Mouse (Mus musculus): Measurements from ENCODE around the gene Nfic. TPM values are rescaled to one million over a fixed set of nuclear protein-coding genes. Genes with fewer than 3 reads are reported as not detected.

The Nfic gene
- polyA plus RNA-seq, 1 experiment: 6.1 TPM

DNA sequence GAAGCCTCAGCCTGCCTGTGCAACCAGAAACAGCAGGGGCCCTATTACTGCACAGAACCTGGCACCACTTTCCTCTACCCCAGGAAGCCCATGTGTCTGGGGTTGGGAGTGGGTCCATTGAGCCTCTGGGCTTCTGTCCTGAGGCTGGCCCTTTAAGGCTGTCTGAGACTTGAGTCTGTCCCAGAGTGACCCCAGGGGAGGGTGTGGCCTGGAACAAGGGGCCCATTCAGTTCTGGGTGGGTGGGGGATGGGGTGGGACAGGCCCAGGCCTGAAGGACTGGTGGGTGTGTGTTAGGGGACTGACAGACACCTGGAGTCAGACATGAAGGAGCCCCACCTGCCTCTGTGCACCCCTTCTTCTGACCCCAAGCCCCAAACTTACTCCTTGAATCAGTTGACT lies 40.8 kb downstream of the Nfic start:
- Histone ChIP-seq H3K4me3 (ENCODE audit: low read depth, low read length) (no peak overlapping the region), H3K9ac (ENCODE audit: low read depth, poor library complexity, severe bottlenecking) (no peak overlapping the region), H3K9me3 (replicated peaks; ENCODE audit: control insufficient read depth, insufficient read depth, low read length, poor library complexity, severe bottlenecking) (no peaks in the 10 kb centered on the region), H3K27me3 (ENCODE audit: control insufficient read depth, insufficient read depth, low read length, poor library complexity, severe bottlenecking) (no peaks in the 10 kb centered on the region), H3K27ac (ENCODE audit: insufficient read depth, low read length) (peak overlapping the region; percentile 68), H3K36me3 (ENCODE audit: control insufficient read depth, insufficient read depth, low read length, poor library complexity, severe bottlenecking) (no peaks in the 10 kb centered on the region), H3K4me1 (ENCODE audit: control insufficient read depth, insufficient read depth, low read length) (peaks cover 45% of the 10 kb centered on the region)
- TF ChIP-seq CTCF (IDR thresholded peaks at IDR 0.05; ENCODE audit: low read depth, low read length) (no peak), POLR2A (IDR thresholded peaks at IDR 0.05; ENCODE audit: insufficient read depth, low read length) (no peak), EP300 (IDR thresholded peaks at IDR 0.05; ENCODE audit: insufficient read depth, low read depth, low read length) (no peak)

DNA sequence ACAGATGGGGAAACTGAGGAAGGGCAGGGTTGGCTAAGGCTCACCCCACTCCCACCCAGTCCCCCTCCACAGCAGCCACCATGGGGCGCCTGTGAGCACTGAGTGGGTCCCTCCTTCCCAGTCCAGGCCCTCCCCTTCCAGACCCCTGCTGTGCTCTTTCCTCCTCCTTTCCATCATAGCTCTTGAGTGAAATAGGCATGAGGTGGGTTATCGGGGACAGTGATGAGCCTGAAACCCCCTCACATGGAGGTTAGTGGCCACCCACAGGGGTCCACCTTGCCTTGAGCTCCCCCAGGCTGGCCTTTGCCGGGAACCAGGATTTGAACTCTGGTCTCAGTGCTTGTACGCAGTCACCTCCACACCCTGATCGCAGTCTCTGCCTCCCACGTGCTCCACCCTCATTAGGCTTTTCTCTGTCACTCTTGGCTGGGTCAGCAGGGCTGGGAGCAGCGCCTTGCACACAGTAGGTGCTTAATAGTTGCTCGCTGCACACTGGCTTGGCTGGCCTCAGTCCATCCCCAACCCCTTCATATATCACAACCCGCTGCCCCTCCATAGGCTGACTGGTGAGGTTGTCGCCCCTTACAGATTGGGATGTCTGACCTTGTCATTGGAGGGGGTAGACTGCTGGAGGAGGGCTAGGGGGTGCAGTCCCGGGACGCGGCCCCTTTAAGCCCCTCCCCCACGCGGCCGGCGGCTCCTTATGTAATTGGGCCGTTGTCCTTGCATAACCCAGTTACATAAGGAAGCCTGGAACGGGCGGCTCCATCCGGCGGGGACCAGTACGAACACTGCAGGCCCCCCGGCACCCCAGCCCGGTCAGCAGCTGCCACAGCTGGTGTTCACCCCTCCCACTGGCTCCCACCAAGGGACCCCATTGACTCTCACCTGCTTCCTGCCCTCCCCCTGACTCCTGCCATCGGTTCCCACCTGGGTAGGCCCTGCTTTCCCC lies 41.8 kb downstream of the Nfic start:
- Histone ChIP-seq H3K36me3 (ENCODE audit: control insufficient read depth, insufficient read depth, low read length, poor library complexity, severe bottlenecking) (no peaks in the 10 kb centered on the region), H3K4me3 (ENCODE audit: low read depth, low read length) (peak overlapping the region; percentile 45), H3K27ac (ENCODE audit: insufficient read depth, low read length) (peak overlapping the region; percentile 68; the same call in 1 of the 2 replicates), H3K9me3 (replicated peaks; ENCODE audit: control insufficient read depth, insufficient read depth, low read length, poor library complexity, severe bottlenecking) (no peaks in the 10 kb centered on the region), H3K27me3 (ENCODE audit: control insufficient read depth, insufficient read depth, low read length, poor library complexity, severe bottlenecking) (no peaks in the 10 kb centered on the region), H3K4me1 (ENCODE audit: control insufficient read depth, insufficient read depth, low read length) (peaks cover 39% of the 10 kb centered on the region), H3K9ac (ENCODE audit: low read depth, poor library complexity, severe bottlenecking) (0 out of 2 replicates have a peak overlapping the region, but pooled peaks have one; percentile 18)
- no peak for TF ChIP-seq CTCF (IDR thresholded peaks at IDR 0.05; ENCODE audit: low read depth, low read length)
- TF ChIP-seq POLR2A (IDR thresholded peaks at IDR 0.05; ENCODE audit: insufficient read depth, low read length): no peak
- no peak for TF ChIP-seq EP300 (IDR thresholded peaks at IDR 0.05; ENCODE audit: insufficient read depth, low read depth, low read length)

DNA sequence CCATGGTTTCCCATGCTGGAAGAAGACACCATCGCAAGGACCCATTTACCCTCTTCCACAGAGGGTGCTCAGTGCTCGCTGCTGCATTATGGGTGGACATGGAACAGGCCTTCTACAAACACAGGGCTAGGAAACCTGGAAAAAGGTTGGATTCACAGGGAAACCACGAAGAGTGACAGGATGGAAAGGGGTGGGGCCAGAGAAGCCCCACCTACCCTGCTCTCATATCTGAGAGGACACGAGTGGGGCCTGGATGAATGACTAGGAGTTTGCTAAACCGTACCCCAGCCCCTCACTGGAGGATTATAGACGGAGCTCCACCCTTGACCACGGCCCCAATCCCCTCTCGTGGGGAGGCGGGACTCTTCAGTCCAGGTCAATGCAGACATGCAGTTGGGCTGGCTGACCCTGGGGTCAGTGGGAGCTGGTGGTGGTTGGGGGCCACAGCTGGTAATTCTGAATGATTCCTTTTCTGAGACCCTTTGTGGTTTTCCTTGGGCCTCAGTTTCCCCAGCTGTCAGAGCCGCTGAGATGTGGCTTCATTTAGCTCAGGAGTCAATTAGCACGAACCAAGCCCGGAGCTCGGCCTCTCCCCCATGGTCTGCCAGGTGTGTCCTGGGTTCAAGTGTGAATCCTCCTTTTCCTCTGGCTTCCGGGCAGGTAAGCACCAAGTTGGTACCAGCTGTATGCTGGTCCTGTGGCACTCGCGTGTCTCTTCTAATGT lies 42.7 kb downstream of the Nfic start:
- no peaks in the 10 kb centered on the region for H3K9me3 ChIP-seq (replicated peaks; ENCODE audit: control insufficient read depth, insufficient read depth, low read length, poor library complexity, severe bottlenecking)
- peaks cover 41% of the 10 kb centered on the region for H3K4me1 ChIP-seq (ENCODE audit: control insufficient read depth, insufficient read depth, low read length)
- H3K4me3 ChIP-seq (ENCODE audit: low read depth, low read length): no peak overlapping the region
- H3K9ac ChIP-seq (ENCODE audit: low read depth, poor library complexity, severe bottlenecking): no peak overlapping the region
- TF ChIP-seq POLR2A (IDR thresholded peaks at IDR 0.05; ENCODE audit: insufficient read depth, low read length): no peak
- TF ChIP-seq EP300 (IDR thresholded peaks at IDR 0.05; ENCODE audit: insufficient read depth, low read depth, low read length): no peak
- TF ChIP-seq CTCF (IDR thresholded peaks at IDR 0.05; ENCODE audit: low read depth, low read length): no peak
- no peaks in the 10 kb centered on the region for H3K27me3 ChIP-seq (ENCODE audit: control insufficient read depth, insufficient read depth, low read length, poor library complexity, severe bottlenecking)
- H3K27ac ChIP-seq (ENCODE audit: insufficient read depth, low read length): no peak overlapping the region
- no peaks in the 10 kb centered on the region for H3K36me3 ChIP-seq (ENCODE audit: control insufficient read depth, insufficient read depth, low read length, poor library complexity, severe bottlenecking)

DNA sequence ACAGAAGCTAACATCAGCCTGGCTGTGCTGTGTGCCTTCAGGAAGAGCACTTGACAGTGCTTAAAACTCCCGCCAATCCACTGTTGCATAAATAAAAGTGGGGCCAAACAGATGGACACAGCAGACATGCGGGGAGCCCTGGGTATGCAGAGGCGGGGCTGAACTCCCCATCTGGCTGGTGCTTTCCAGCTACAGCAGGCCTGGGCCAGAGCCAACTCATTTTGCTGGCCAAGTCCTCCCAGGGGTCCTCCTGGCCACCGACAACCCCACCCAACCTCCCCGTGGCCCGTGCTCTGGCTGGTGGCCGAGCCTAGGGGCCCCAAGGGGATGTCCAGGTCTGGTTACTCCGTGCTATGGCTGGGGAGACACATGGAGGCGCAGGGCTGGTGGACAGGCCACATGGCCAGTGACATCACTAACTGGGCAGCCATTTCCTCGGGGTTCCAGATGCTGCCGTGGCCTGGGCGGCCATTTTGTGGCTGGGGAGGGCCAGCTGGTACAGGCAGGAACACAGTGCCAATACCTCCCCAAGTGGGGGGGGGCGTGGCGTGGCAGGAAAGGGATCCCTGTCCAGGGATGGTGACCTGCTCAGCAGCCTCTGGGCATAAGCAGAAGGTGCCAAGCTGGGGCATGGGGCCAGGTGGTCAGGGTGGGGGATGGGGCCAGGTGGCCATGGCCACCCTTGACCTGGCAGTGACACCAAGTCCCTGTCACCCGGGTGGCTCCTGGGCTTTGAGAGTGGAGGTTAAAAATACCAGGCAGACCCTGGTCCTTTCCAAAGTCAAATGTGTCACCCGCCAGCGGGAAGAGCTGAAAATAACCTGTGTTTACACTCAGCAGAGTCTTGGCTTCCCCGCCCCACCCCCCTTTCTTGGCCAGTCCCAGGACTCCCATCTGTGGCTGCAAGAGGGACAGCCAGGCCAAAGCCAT lies 43.7 kb downstream of the Nfic start:
- Histone ChIP-seq H3K4me1 (ENCODE audit: control insufficient read depth, insufficient read depth, low read length) (peaks cover 39% of the 10 kb centered on the region), H3K27ac (ENCODE audit: insufficient read depth, low read length) (no peak overlapping the region), H3K9ac (ENCODE audit: low read depth, poor library complexity, severe bottlenecking) (no peak overlapping the region), H3K4me3 (ENCODE audit: low read depth, low read length) (no peak overlapping the region), H3K36me3 (ENCODE audit: control insufficient read depth, insufficient read depth, low read length, poor library complexity, severe bottlenecking) (no peaks in the 10 kb centered on the region), H3K27me3 (ENCODE audit: control insufficient read depth, insufficient read depth, low read length, poor library complexity, severe bottlenecking) (no peaks in the 10 kb centered on the region), H3K9me3 (replicated peaks; ENCODE audit: control insufficient read depth, insufficient read depth, low read length, poor library complexity, severe bottlenecking) (no peaks in the 10 kb centered on the region)
- no peak for TF ChIP-seq EP300 (IDR thresholded peaks at IDR 0.05; ENCODE audit: insufficient read depth, low read depth, low read length)
- TF ChIP-seq POLR2A (IDR thresholded peaks at IDR 0.05; ENCODE audit: insufficient read depth, low read length): no peak
- no peak for TF ChIP-seq CTCF (IDR thresholded peaks at IDR 0.05; ENCODE audit: low read depth, low read length)

GRCm38 (mm10) chr10:81410981-81411380 lies 44.5 kb downstream of the Nfic start:
- Histone ChIP-seq H3K9ac (ENCODE audit: low read depth, poor library complexity, severe bottlenecking) (no peak overlapping the region), H3K27me3 (ENCODE audit: control insufficient read depth, insufficient read depth, low read length, poor library complexity, severe bottlenecking) (no peaks in the 10 kb centered on the region), H3K9me3 (replicated peaks; ENCODE audit: control insufficient read depth, insufficient read depth, low read length, poor library complexity, severe bottlenecking) (no peaks in the 10 kb centered on the region), H3K36me3 (ENCODE audit: control insufficient read depth, insufficient read depth, low read length, poor library complexity, severe bottlenecking) (no peaks in the 10 kb centered on the region), H3K4me3 (ENCODE audit: low read depth, low read length) (no peak overlapping the region), H3K4me1 (ENCODE audit: control insufficient read depth, insufficient read depth, low read length) (peaks cover 39% of the 10 kb centered on the region), H3K27ac (ENCODE audit: insufficient read depth, low read length) (no peak overlapping the region)
- TF ChIP-seq EP300 (IDR thresholded peaks at IDR 0.05; ENCODE audit: insufficient read depth, low read depth, low read length) (no peak), CTCF (IDR thresholded peaks at IDR 0.05; ENCODE audit: low read depth, low read length) (no peak), POLR2A (IDR thresholded peaks at IDR 0.05; ENCODE audit: insufficient read depth, low read length) (no peak)

Data from ES-Bruce4 (cell line).